Mouse (Mus musculus) kidney, adult 2 months (tissue): ENCODE data around the gene Gpc3.

Source experiments
- CTCF ChIP-seq: fragments of 200-500 bp; conservative IDR thresholded peaks from 2 replicates; pipeline ENCODE4 v1.5.1; 2011; ENCODE audit warnings: low read depth, mild to moderate bottlenecking, control low read depth, low read length, moderate library complexity, mixed read lengths; ENCODE audit not compliant: insufficient read depth, insufficient read length
- POLR2A ChIP-seq: fragments of 200-500 bp; IDR thresholded peaks from one replicate; pipeline ENCODE4 v1.6.1; 2011; ENCODE audit warnings: low read depth, low read length, control low read depth

DNA sequence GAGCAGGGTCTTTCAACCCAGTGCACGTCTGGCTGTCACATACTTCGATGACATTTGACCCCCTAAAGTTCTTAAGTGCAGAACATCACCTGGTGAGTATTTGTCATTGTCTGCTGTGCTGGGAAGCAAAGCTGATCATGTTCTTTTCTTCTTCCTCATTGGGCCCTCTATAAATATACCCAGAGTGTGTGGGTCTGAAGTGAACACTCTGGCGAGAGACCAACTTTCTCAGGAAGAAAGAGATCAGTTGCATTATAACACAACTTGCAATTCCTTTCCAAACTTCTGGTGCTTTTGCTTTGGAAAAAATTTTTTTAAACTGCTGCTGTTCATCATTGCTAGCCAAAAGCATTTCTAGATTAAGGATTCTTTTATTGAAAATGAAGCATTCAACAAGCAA is 269.7 kb downstream of the Gpc3 start:
- TF ChIP-seq CTCF (no peak), POLR2A (no peak)
